Mouse (Mus musculus): ENCODE data around the gene Ntn5.

GRCm38 (mm10) chr7:45706721-45707241 is 23.0 kb downstream of the Ntn5 start:
- TF ChIP-seq POLR2A (IDR thresholded peaks at IDR 0.05; ENCODE audit: low read depth, low read length) = peak; percentile 87
- no peak for TF ChIP-seq CTCF (IDR thresholded peaks at IDR 0.05; ENCODE audit: extremely low read depth, insufficient read length, insufficient replicate concordance, low read depth, low read length)

Measured in small intestine, adult 2 months (tissue).